ENCODE assay signal across 13 mouse cellular contexts in the genomic region with DNA sequence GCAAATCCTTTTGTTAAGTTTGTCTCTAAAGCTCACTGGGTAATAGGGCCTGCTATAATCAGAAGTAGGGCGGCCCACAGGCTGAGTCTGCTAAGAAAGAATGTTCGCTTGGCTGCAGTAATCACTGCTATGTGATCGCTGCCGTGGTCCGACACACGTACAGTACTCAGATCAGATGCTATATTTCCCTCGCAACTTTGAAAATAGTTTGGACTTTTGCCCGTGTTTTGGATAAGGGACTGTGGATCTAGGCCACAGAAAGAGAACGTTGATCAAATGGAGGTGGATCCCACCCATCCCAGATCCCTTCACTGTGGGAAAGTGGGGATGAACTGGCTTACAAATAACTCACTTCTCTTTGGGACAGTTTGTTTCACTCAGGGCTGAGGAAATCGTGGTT.
A peak's percentile ranks its signal among the peaks of the same experiment; 100 is the strongest.
DNase-seq lines count a peak whose midpoint lies in the region; ATAC-seq lines count a peak whose summit lies in the region.
"Had no signal": no experiment of that assay in that cellular context is flagged by ENCODE, and none has a peak within 500 bp of the region (broad histone marks: within the 10 kb centered on the region; RNA-seq: fewer than 3 reads in every experiment).

No protein-coding gene starts in this region.

- no peak overlapping the region for H3K4me3 ChIP-seq in limb, embryonic 13.5 days

- no peaks in the 10 kb centered on the region for H3K36me3 ChIP-seq in limb, embryonic 13.5 days

- no peaks in the 10 kb centered on the region for H3K9me3 ChIP-seq in limb, embryonic 13.5 days

- H3K4me2 ChIP-seq in limb, embryonic 13.5 days (replicated peaks): 0 out of 2 replicates have a peak overlapping the region, but pooled peaks have one; percentile 0

- peak; percentile 8 for DNase-seq in kidney, postnatal 10 days
- DNase-seq in kidney, adult 9 months: no peak
- DNase-seq in 3T3-L1 (ENCODE audit: low read depth, low spot score) (peak; percentile 64), adipocyte (ENCODE audit: low spot score) (peak; percentile 34)
- no peak for DNase-seq in spleen, postnatal 36 days (ENCODE audit: low spot score in 2 of 2)
- DNase-seq in T-cell, adult 2 months (ENCODE audit: low spot score): no peak
- DNase-seq: adrenal gland, adult 2 months; cerebellum, adult 9-10 months; gastrocnemius, postnatal 25 days; liver had no signal

- 47% methylated on average over 10 of the region's 10 CpGs for WGBS in limb, embryonic 13.5 days

- H3K4me1 ChIP-seq in limb, embryonic 13.5 days: peaks cover 36% of the 10 kb centered on the region

- H3K9ac ChIP-seq in limb, embryonic 13.5 days: no peak overlapping the region

- no peak for ATAC-seq in limb, embryonic 13.5 days (ENCODE audit: low FRiP score, low read depth)
- no peak for ATAC-seq in megakaryocyte-erythroid progenitor cell, adult 5-6 weeks (replicated peaks; ENCODE audit: low FRiP score, low TSS enrichment, poor library complexity, severe bottlenecking)
- ATAC-seq: Patski had no signal

- H3K27ac ChIP-seq in limb, embryonic 13.5 days: peak overlapping the region; percentile 39; the same call in 1 of the 2 replicates

- peaks cover 8% of the 10 kb centered on the region; the same call in 1 of the 2 replicates for H3K27me3 ChIP-seq in limb, embryonic 13.5 days
- H3K27me3 ChIP-seq: Patski had no signal

Comparison
In these comparisons a context has a peak if more than half of its experiments do, and no peak if none do; other contexts are left out.
1. DNase-seq: peak in kidney, postnatal 10 days (single experiment), 3T3-L1 (single experiment) and adipocyte (single experiment); none in kidney, adult 9 months (single experiment), spleen, postnatal 36 days (0 of 2) and T-cell, adult 2 months (single experiment).